Mouse (Mus musculus) cortical plate, adult 2 months (tissue): ENCODE data around the gene Wdr6.

Source experiments
- CTCF ChIP-seq: fragments of 200-500 bp; IDR thresholded peaks from 2 replicates; pipeline ENCODE4 v1.5.1; 2011; ENCODE audit warnings: mild to moderate bottlenecking, control low read depth, low read length; ENCODE audit not compliant: insufficient read depth; ENCODE audit errors: extremely low read depth
- POLR2A ChIP-seq: fragments of 200-500 bp; IDR thresholded peaks from 2 replicates; pipeline ENCODE4 v1.6.1; 2011; ENCODE audit warnings: mild to moderate bottlenecking, low read length, control low read depth; ENCODE audit not compliant: insufficient read depth; ENCODE audit errors: extremely low read depth

- TF ChIP-seq POLR2A (no peak), CTCF (no peak)
Measured at GRCm38 (mm10) chr9:108600011-108600410, 21.5 kb upstream of the Wdr6 start.
